Mouse (Mus musculus): ENCODE measurements around the gene Arsa. TPM values are rescaled to one million over a fixed set of nuclear protein-coding genes. Genes with fewer than 3 reads are reported as not detected.

Arsa gene
- polyA plus RNA-seq, 1 experiment from 2014 or later = 27.6 TPM

DNA sequence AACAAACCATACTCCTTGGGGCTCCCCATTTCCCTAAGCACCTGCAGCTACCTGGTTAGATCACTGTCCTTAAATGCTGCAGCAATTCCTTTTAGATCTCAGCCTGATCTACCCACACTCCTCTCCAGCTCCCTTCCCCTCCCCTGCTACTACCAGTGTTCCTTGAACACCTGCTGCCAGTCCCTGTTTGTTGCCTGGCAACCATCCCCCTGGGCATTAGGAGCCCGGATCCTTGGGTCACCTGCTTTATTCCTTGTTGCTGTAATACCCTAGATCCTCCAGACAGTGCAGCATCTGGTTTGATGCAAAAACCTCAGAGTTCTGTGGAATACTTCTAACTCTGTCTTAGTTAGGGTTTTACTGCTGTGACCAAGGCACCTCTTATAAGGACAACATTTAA lies 12.2 kb downstream of the Arsa start:
- no peak for ATAC-seq (ENCODE audit: insufficient number of reproducible peaks, low FRiP score, low TSS enrichment, low read depth)
- no peaks in the 10 kb centered on the region for H3K27me3 ChIP-seq
- no peaks in the 10 kb centered on the region for H3K36me3 ChIP-seq
- H3K4me2 ChIP-seq = no peak overlapping the region
- H3K27ac ChIP-seq = no peak overlapping the region
- no peaks in the 10 kb centered on the region for H3K4me1 ChIP-seq
- no peak overlapping the region for H3K9ac ChIP-seq
- no peak overlapping the region for H3K4me3 ChIP-seq
- no peaks in the 10 kb centered on the region for H3K9me3 ChIP-seq
- 6% methylated on average over 1 of the region's 1 CpGs for WGBS

GRCm38 (mm10) chr15:89463334-89464235 lies 13.6 kb downstream of the Arsa start:
- Histone ChIP-seq H3K27me3 (no peaks in the 10 kb centered on the region), H3K9ac (no peak overlapping the region), H3K4me3 (no peak overlapping the region), H3K4me1 (no peaks in the 10 kb centered on the region), H3K4me2 (no peak overlapping the region), H3K27ac (no peak overlapping the region), H3K36me3 (no peaks in the 10 kb centered on the region), H3K9me3 (no peaks in the 10 kb centered on the region)
- ATAC-seq (ENCODE audit: insufficient number of reproducible peaks, low FRiP score, low TSS enrichment, low read depth) = no peak
- 58% methylated on average over 5 of the region's 5 CpGs for WGBS

DNA sequence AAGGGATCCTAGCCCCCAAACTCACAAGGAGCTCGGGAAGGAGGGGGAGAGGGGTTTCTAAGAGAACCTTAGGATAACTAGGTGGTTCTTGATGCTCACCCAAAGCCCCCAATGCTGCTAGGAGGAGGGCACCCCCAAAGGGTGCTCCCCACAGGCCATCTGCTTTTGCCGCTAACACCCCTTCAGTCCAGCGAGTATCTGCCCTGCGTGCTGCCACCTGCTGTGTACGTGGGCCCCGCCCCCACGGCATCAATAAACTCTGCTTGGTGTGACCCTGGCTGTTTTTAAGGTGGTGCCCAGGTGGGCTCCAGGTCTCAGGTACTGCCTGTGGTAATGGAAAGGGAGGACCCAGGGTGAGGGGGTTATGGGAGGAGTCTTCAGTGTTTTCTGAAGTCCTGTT lies 15.0 kb downstream of the Arsa start:
- Histone ChIP-seq H3K4me3 (no peak overlapping the region), H3K9ac (no peak overlapping the region), H3K9me3 (no peaks in the 10 kb centered on the region), H3K4me1 (no peaks in the 10 kb centered on the region), H3K4me2 (no peak overlapping the region), H3K36me3 (no peaks in the 10 kb centered on the region), H3K27ac (no peak overlapping the region), H3K27me3 (0 out of 2 replicates have a peak, but pooled peaks cover 4% of the 10 kb centered on the region)
- ATAC-seq (ENCODE audit: insufficient number of reproducible peaks, low FRiP score, low TSS enrichment, low read depth) = no peak
- WGBS = 75% methylated on average over 7 of the region's 7 CpGs

DNA sequence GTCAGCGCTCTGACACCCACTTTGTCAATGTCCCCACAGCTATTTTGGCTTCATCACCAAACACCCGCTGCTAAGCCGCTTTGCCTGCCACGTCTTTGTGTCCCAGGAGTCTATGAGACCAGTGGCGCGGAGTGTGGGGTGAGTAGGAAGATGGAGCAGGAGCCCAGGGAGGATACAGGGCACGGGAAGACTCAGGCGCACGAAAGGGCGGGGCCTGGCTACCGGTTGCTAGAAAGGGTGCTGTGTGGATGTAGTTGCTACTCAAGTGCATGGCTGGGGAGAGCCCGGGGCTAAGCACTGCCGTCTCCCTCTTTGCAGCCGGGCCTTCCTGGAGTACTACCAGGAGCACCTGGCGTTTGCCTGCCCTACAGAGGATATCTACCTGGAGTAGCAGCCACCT lies 15.9 kb downstream of the Arsa start:
- H3K4me3 ChIP-seq = no peak overlapping the region
- H3K27ac ChIP-seq = no peak overlapping the region
- no peaks in the 10 kb centered on the region for H3K36me3 ChIP-seq
- H3K9me3 ChIP-seq = no peaks in the 10 kb centered on the region
- no peaks in the 10 kb centered on the region for H3K4me1 ChIP-seq
- H3K9ac ChIP-seq = no peak overlapping the region
- ATAC-seq (ENCODE audit: insufficient number of reproducible peaks, low FRiP score, low TSS enrichment, low read depth) = no peak
- 77% methylated on average over 15 of the region's 15 CpGs for WGBS
- H3K27me3 ChIP-seq = 0 out of 2 replicates have a peak, but pooled peaks cover 4% of the 10 kb centered on the region
- no peak overlapping the region for H3K4me2 ChIP-seq

GRCm38 (mm10) chr15:89460298-89460697 lies 16.9 kb downstream of the Arsa start:
- Histone ChIP-seq H3K36me3 (no peaks in the 10 kb centered on the region), H3K9ac (no peak overlapping the region), H3K4me3 (no peak overlapping the region), H3K4me1 (no peaks in the 10 kb centered on the region), H3K27ac (no peak overlapping the region), H3K27me3 (peaks cover 8% of the 10 kb centered on the region), H3K4me2 (no peak overlapping the region), H3K9me3 (no peaks in the 10 kb centered on the region)
- WGBS = 77% methylated on average over 10 of the region's 10 CpGs
- ATAC-seq (ENCODE audit: insufficient number of reproducible peaks, low FRiP score, low TSS enrichment, low read depth) = no peak

DNA sequence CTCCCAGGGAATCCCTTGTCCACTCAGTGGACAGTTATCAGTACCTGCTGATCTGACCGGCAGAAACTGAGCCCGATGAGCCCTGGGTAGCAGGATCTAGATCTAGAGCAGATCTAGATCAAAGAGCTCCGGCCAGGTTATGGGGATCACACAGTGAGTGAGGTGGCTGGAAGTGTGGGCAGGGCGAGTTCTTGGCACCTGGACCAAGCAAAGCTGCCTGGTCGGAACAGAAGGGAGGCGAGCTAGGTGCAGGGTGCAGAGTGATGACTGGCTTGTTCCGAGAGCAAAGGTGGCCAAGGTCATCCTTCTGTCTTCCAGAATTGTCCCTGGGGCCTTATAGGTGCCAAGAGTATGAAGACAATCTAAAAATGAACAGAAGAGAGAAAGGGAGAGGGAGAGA lies 17.4 kb downstream of the Arsa start:
- peaks cover 12% of the 10 kb centered on the region for H3K27me3 ChIP-seq

DNA sequence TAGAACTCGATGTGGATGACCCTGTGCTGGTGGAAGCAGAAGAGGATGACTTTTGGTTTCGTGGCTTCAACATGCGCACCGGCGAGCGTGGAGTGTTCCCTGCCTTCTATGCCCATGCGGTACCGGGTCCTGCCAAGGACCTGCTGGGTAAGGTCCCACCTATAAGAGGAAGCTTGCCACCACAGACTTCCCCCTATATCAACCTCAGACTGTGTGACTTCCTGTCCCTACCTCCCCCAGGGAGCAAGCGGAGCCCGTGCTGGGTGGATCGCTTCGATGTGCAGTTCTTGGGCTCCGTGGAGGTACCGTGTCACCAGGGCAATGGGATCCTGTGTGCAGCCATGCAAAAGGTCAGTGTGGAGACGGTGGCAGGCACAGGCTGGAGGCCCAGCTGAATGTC lies 18.3 kb downstream of the Arsa start:
- Histone ChIP-seq H3K27me3 (peaks cover 21% of the 10 kb centered on the region), H3K4me2 (no peak overlapping the region), H3K27ac (no peak overlapping the region), H3K4me1 (peaks cover 7% of the 10 kb centered on the region), H3K36me3 (no peaks in the 10 kb centered on the region), H3K4me3 (no peak overlapping the region), H3K9me3 (no peaks in the 10 kb centered on the region), H3K9ac (no peak overlapping the region)
- 89% methylated on average over 15 of the region's 15 CpGs for WGBS
- no peak for ATAC-seq (ENCODE audit: insufficient number of reproducible peaks, low FRiP score, low TSS enrichment, low read depth)

More for the DNA sequence above, 17.4 kb downstream of the Arsa start:
- Histone ChIP-seq H3K9ac (no peak overlapping the region), H3K36me3 (no peaks in the 10 kb centered on the region), H3K4me2 (no peak overlapping the region), H3K27ac (no peak overlapping the region), H3K9me3 (no peaks in the 10 kb centered on the region), H3K4me1 (no peaks in the 10 kb centered on the region), H3K4me3 (no peak overlapping the region)
- no peak for ATAC-seq (ENCODE audit: insufficient number of reproducible peaks, low FRiP score, low TSS enrichment, low read depth)
- 76% methylated on average over 7 of the region's 7 CpGs for WGBS

GRCm38 (mm10) chr15:89455642-89456041 lies 21.6 kb downstream of the Arsa start:
- 69% methylated on average over 6 of the region's 6 CpGs for WGBS
- ATAC-seq (ENCODE audit: insufficient number of reproducible peaks, low FRiP score, low TSS enrichment, low read depth) = no peak

GRCm38 (mm10) chr15:89454857-89455256 lies 22.4 kb downstream of the Arsa start:
- no peaks in the 10 kb centered on the region for H3K36me3 ChIP-seq
- peaks cover 13% of the 10 kb centered on the region for H3K4me1 ChIP-seq
- whole genome bisulfite sequencing = 20% methylated on average over 5 of the region's 6 CpGs
- no peaks in the 10 kb centered on the region for H3K9me3 ChIP-seq
- no peak overlapping the region for H3K9ac ChIP-seq
- H3K27me3 ChIP-seq = peaks cover 38% of the 10 kb centered on the region
- ATAC-seq (ENCODE audit: insufficient number of reproducible peaks, low FRiP score, low TSS enrichment, low read depth) = no peak
- H3K27ac ChIP-seq = no peak overlapping the region
- no peak overlapping the region for H3K4me2 ChIP-seq
- no peak overlapping the region for H3K4me3 ChIP-seq

More at GRCm38 (mm10) chr15:89455642-89456041, 21.6 kb downstream of the Arsa start:
- peaks cover 38% of the 10 kb centered on the region for H3K27me3 ChIP-seq
- no peaks in the 10 kb centered on the region for H3K36me3 ChIP-seq
- H3K9me3 ChIP-seq = no peaks in the 10 kb centered on the region
- no peak overlapping the region for H3K4me3 ChIP-seq
- no peak overlapping the region for H3K4me2 ChIP-seq
- no peak overlapping the region for H3K9ac ChIP-seq
- no peak overlapping the region for H3K27ac ChIP-seq
- peaks cover 13% of the 10 kb centered on the region for H3K4me1 ChIP-seq

- no peak within 1 kb of the TSS for H3K27ac ChIP-seq
- peak within 1 kb of the TSS; percentile 85 for H3K4me2 ChIP-seq
- H3K4me1 ChIP-seq = peaks cover 13% of the 10 kb centered on the region
- no peak within 1 kb of the TSS for H3K9ac ChIP-seq
- H3K4me3 ChIP-seq = peak within 1 kb of the TSS; percentile 46
- H3K36me3 ChIP-seq = no peaks in the 10 kb centered on the region
- WGBS = under 1% methylated on average over 53 of the region's 53 CpGs
- H3K9me3 ChIP-seq = no peaks in the 10 kb centered on the region
- peaks cover 38% of the 10 kb centered on the region for H3K27me3 ChIP-seq
- no peak for ATAC-seq (ENCODE audit: insufficient number of reproducible peaks, low FRiP score, low TSS enrichment, low read depth)
These were observed 23.3 kb downstream of the Arsa start, which contains the start of gene Mapk8ip2 for GRCm38 (mm10) chr15:89453865-89454478. TSS of gene Mapk8ip2 (plus strand) at chr15:89453913.

- H3K27me3 ChIP-seq = peaks cover 38% of the 10 kb centered on the region
- ATAC-seq (ENCODE audit: insufficient number of reproducible peaks, low FRiP score, low TSS enrichment, low read depth) = no peak
- H3K9ac ChIP-seq = no peak overlapping the region
- peak overlapping the region; percentile 85 for H3K4me2 ChIP-seq
- H3K27ac ChIP-seq = no peak overlapping the region
- H3K4me1 ChIP-seq = peaks cover 13% of the 10 kb centered on the region
- H3K9me3 ChIP-seq = no peaks in the 10 kb centered on the region
- H3K4me3 ChIP-seq = peak overlapping the region; percentile 46
- WGBS = 5% methylated on average over 24 of the region's 24 CpGs
- H3K36me3 ChIP-seq = no peaks in the 10 kb centered on the region
These were observed 24.0 kb downstream of the Arsa start for GRCm38 (mm10) chr15:89452906-89453864.
